Mouse (Mus musculus): ENCODE data around the gene Mogat2. TPM values are rescaled to one million over a fixed set of nuclear protein-coding genes. Genes with fewer than 3 reads are reported as not detected.

Gene Mogat2
- polyA plus RNA-seq, 1 experiment from 2014 or later, result 0.80 TPM

DNA sequence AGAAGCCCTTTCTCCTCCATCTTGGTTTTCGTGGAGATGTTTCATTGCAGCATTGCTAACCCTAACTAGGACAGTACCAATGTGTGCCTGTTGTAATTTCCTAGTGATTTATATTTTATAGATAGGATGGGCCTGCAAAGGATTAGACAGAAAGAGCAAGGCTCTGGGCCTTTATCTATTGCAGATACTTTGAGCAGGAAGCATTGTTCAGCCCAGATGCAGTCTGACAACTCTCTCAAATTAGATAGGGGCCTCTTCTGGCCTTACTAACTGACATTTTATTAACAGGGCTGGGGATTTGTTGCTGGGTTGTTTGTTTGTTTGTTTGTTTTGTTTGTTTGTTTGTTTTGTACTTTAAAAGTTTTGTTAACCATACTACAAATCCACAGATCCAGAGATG lies 25.4 kb downstream of the Mogat2 start:
- WGBS, result 95% methylated on average over 1 of the region's 1 CpGs
- Histone ChIP-seq H3K36me3 (ENCODE audit: control insufficient read depth, insufficient read depth, low read length) (no peaks in the 10 kb centered on the region), H3K4me2 (ENCODE audit: low read length) (no peak overlapping the region), H3K4me1 (ENCODE audit: control insufficient read depth, insufficient read depth, low read depth, low read length) (no peaks in the 10 kb centered on the region), H3K27ac (ENCODE audit: low read depth, low read length) (no peak overlapping the region), H3K4me3 (ENCODE audit: low read length) (no peak overlapping the region), H3K27me3 (replicated peaks; ENCODE audit: control insufficient read depth, insufficient read depth, low read length) (no peaks in the 10 kb centered on the region), H3K9ac (ENCODE audit: low read depth, low read length) (no peak overlapping the region), H3K9me3 (ENCODE audit: control insufficient read depth, low read length) (no peaks in the 10 kb centered on the region)
- no peak for ATAC-seq

DNA sequence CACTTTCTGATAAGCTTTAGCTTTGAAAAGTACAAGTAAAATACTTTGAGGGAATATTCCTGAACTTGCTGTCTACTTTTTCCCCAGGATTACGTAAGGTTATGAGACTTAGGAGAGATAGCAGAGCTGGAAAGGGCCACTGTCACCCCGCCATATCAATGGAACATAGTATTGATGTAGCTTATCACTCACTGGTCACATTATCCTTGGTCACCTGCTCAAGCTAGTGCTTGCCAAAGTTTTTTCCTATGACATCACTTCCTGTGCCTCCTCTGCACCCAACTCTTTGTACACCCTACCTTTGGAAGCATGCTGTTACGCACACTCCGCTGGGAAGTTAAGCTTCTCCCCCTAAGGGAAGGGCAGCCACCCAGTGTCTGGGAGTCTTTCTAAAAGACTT lies 29.7 kb downstream of the Mogat2 start:
- Histone ChIP-seq H3K27ac (ENCODE audit: low read depth, low read length) (no peak overlapping the region), H3K4me3 (ENCODE audit: low read length) (no peak overlapping the region), H3K4me2 (ENCODE audit: low read length) (no peak overlapping the region), H3K9ac (ENCODE audit: low read depth, low read length) (no peak overlapping the region), H3K27me3 (replicated peaks; ENCODE audit: control insufficient read depth, insufficient read depth, low read length) (no peaks in the 10 kb centered on the region), H3K36me3 (ENCODE audit: control insufficient read depth, insufficient read depth, low read length) (no peaks in the 10 kb centered on the region), H3K9me3 (ENCODE audit: control insufficient read depth, low read length) (no peaks in the 10 kb centered on the region), H3K4me1 (ENCODE audit: control insufficient read depth, insufficient read depth, low read depth, low read length) (no peaks in the 10 kb centered on the region)
- 97% methylated on average over 4 of the region's 4 CpGs for WGBS
- no peak for ATAC-seq

GRCm38 (mm10) chr7:99206364-99206763 lies 32.1 kb downstream of the Mogat2 start:
- Histone ChIP-seq H3K9me3 (ENCODE audit: control insufficient read depth, low read length) (no peaks in the 10 kb centered on the region), H3K27me3 (replicated peaks; ENCODE audit: control insufficient read depth, insufficient read depth, low read length) (no peaks in the 10 kb centered on the region), H3K4me1 (ENCODE audit: control insufficient read depth, insufficient read depth, low read depth, low read length) (no peaks in the 10 kb centered on the region), H3K4me2 (ENCODE audit: low read length) (no peak overlapping the region), H3K9ac (ENCODE audit: low read depth, low read length) (no peak overlapping the region), H3K36me3 (ENCODE audit: control insufficient read depth, insufficient read depth, low read length) (no peaks in the 10 kb centered on the region), H3K4me3 (ENCODE audit: low read length) (no peak overlapping the region), H3K27ac (ENCODE audit: low read depth, low read length) (no peak overlapping the region)
- 82% methylated on average over 7 of the region's 7 CpGs for WGBS
- no peak for ATAC-seq

- H3K36me3 ChIP-seq (ENCODE audit: control insufficient read depth, insufficient read depth, low read length), result no peaks in the 10 kb centered on the region
- H3K4me2 ChIP-seq (ENCODE audit: low read length), result no peak overlapping the region
- H3K4me1 ChIP-seq (ENCODE audit: control insufficient read depth, insufficient read depth, low read depth, low read length), result no peaks in the 10 kb centered on the region
- no peaks in the 10 kb centered on the region for H3K27me3 ChIP-seq (replicated peaks; ENCODE audit: control insufficient read depth, insufficient read depth, low read length)
- H3K4me3 ChIP-seq (ENCODE audit: low read length), result no peak overlapping the region
- no peak for ATAC-seq
- no peaks in the 10 kb centered on the region for H3K9me3 ChIP-seq (ENCODE audit: control insufficient read depth, low read length)
- H3K9ac ChIP-seq (ENCODE audit: low read depth, low read length), result no peak overlapping the region
- 88% methylated on average over 7 of the region's 7 CpGs for WGBS
- H3K27ac ChIP-seq (ENCODE audit: low read depth, low read length), result no peak overlapping the region
Observed at GRCm38 (mm10) chr7:99202163-99202562, 36.3 kb downstream of the Mogat2 start.

- Histone ChIP-seq H3K9ac (ENCODE audit: low read depth, low read length) (no peak overlapping the region), H3K9me3 (ENCODE audit: control insufficient read depth, low read length) (no peaks in the 10 kb centered on the region), H3K27ac (ENCODE audit: low read depth, low read length) (no peak overlapping the region), H3K4me3 (ENCODE audit: low read length) (no peak overlapping the region), H3K4me1 (ENCODE audit: control insufficient read depth, insufficient read depth, low read depth, low read length) (no peaks in the 10 kb centered on the region), H3K4me2 (ENCODE audit: low read length) (no peak overlapping the region), H3K36me3 (ENCODE audit: control insufficient read depth, insufficient read depth, low read length) (no peaks in the 10 kb centered on the region), H3K27me3 (replicated peaks; ENCODE audit: control insufficient read depth, insufficient read depth, low read length) (no peaks in the 10 kb centered on the region)
- WGBS, result 56% methylated on average over 4 of the region's 4 CpGs
- ATAC-seq, result no peak
Observed at GRCm38 (mm10) chr7:99200290-99200689, 38.1 kb downstream of the Mogat2 start.

- H3K27me3 ChIP-seq (replicated peaks; ENCODE audit: control insufficient read depth, insufficient read depth, low read length), result no peaks in the 10 kb centered on the region
- WGBS, result 88% methylated on average over 9 of the region's 9 CpGs
- no peaks in the 10 kb centered on the region for H3K9me3 ChIP-seq (ENCODE audit: control insufficient read depth, low read length)
- no peak overlapping the region for H3K4me3 ChIP-seq (ENCODE audit: low read length)
- H3K27ac ChIP-seq (ENCODE audit: low read depth, low read length), result no peak overlapping the region
- no peak for ATAC-seq
- no peaks in the 10 kb centered on the region for H3K4me1 ChIP-seq (ENCODE audit: control insufficient read depth, insufficient read depth, low read depth, low read length)
- H3K4me2 ChIP-seq (ENCODE audit: low read length), result no peak overlapping the region
- H3K9ac ChIP-seq (ENCODE audit: low read depth, low read length), result no peak overlapping the region
- no peaks in the 10 kb centered on the region for H3K36me3 ChIP-seq (ENCODE audit: control insufficient read depth, insufficient read depth, low read length)
Observed at GRCm38 (mm10) chr7:99199451-99200175, 38.8 kb downstream of the Mogat2 start.

DNA sequence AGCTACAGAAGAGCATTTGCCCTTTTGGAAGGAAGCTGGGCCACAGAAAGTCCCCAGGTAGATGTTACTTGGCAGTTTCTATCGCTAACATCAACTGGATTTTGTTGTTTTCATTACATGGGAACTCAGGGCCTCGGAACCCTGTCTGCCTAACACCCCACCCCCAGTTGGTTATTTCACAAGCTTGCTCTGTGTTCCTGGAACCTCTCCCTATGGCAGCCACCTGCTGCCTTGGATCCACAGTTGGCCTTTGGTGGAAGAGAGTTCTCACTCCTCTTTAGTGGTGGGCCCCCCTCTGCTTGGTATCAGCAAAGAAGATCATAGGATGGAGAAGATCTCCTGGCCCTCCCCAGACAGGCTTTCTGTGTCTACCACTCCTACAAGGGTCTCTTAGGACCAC lies 39.6 kb downstream of the Mogat2 start:
- WGBS, result 92% methylated on average over 2 of the region's 2 CpGs
- no peaks in the 10 kb centered on the region for H3K27me3 ChIP-seq (replicated peaks; ENCODE audit: control insufficient read depth, insufficient read depth, low read length)
- no peak overlapping the region for H3K27ac ChIP-seq (ENCODE audit: low read depth, low read length)
- no peak for ATAC-seq
- H3K9ac ChIP-seq (ENCODE audit: low read depth, low read length), result no peak overlapping the region
- H3K9me3 ChIP-seq (ENCODE audit: control insufficient read depth, low read length), result no peaks in the 10 kb centered on the region
- H3K4me2 ChIP-seq (ENCODE audit: low read length), result no peak overlapping the region
- H3K4me3 ChIP-seq (ENCODE audit: low read length), result no peak overlapping the region
- no peaks in the 10 kb centered on the region for H3K36me3 ChIP-seq (ENCODE audit: control insufficient read depth, insufficient read depth, low read length)
- H3K4me1 ChIP-seq (ENCODE audit: control insufficient read depth, insufficient read depth, low read depth, low read length), result no peaks in the 10 kb centered on the region

- WGBS, result 63% methylated on average over 2 of the region's 2 CpGs
- no peak for ATAC-seq
- Histone ChIP-seq H3K4me2 (ENCODE audit: low read length) (no peak overlapping the region), H3K27me3 (replicated peaks; ENCODE audit: control insufficient read depth, insufficient read depth, low read length) (no peaks in the 10 kb centered on the region), H3K4me3 (ENCODE audit: low read length) (no peak overlapping the region), H3K9me3 (ENCODE audit: control insufficient read depth, low read length) (no peaks in the 10 kb centered on the region), H3K27ac (ENCODE audit: low read depth, low read length) (no peak overlapping the region), H3K4me1 (ENCODE audit: control insufficient read depth, insufficient read depth, low read depth, low read length) (no peaks in the 10 kb centered on the region), H3K9ac (ENCODE audit: low read depth, low read length) (no peak overlapping the region), H3K36me3 (ENCODE audit: control insufficient read depth, insufficient read depth, low read length) (no peaks in the 10 kb centered on the region)
Observed at GRCm38 (mm10) chr7:99194511-99194910, 43.9 kb downstream of the Mogat2 start.

DNA sequence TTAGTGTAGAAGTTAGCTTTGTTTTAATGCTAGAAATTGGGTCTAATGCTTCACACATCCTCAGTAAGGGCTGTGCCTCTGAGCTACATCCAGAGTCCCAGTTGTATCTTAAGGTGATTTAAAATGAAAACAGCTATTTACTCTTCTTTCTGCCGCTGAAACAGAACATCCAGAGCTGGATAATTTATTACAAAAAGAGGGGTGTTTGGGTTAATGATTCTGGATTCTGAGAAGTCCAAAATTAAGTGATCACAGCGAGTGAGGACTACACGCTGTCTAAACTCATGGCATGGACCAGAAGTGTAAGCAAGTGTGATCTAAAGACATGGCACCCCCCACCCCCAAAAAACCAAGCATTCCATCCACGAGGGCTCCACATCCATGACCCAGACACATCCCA lies 44.5 kb downstream of the Mogat2 start:
- Histone ChIP-seq H3K36me3 (ENCODE audit: control insufficient read depth, insufficient read depth, low read length) (no peaks in the 10 kb centered on the region), H3K27me3 (replicated peaks; ENCODE audit: control insufficient read depth, insufficient read depth, low read length) (no peaks in the 10 kb centered on the region), H3K4me1 (ENCODE audit: control insufficient read depth, insufficient read depth, low read depth, low read length) (no peaks in the 10 kb centered on the region), H3K4me2 (ENCODE audit: low read length) (no peak overlapping the region), H3K9ac (ENCODE audit: low read depth, low read length) (no peak overlapping the region), H3K27ac (ENCODE audit: low read depth, low read length) (no peak overlapping the region), H3K4me3 (ENCODE audit: low read length) (no peak overlapping the region), H3K9me3 (ENCODE audit: control insufficient read depth, low read length) (no peaks in the 10 kb centered on the region)
- 90% methylated on average over 4 of the region's 4 CpGs for WGBS
- no peak for ATAC-seq

- Histone ChIP-seq H3K36me3 (ENCODE audit: control insufficient read depth, insufficient read depth, low read length) (no peaks in the 10 kb centered on the region), H3K27ac (ENCODE audit: low read depth, low read length) (no peak overlapping the region), H3K4me3 (ENCODE audit: low read length) (no peak overlapping the region), H3K9ac (ENCODE audit: low read depth, low read length) (no peak overlapping the region), H3K4me1 (ENCODE audit: control insufficient read depth, insufficient read depth, low read depth, low read length) (no peaks in the 10 kb centered on the region), H3K4me2 (ENCODE audit: low read length) (no peak overlapping the region), H3K9me3 (ENCODE audit: control insufficient read depth, low read length) (no peaks in the 10 kb centered on the region), H3K27me3 (replicated peaks; ENCODE audit: control insufficient read depth, insufficient read depth, low read length) (no peaks in the 10 kb centered on the region)
- ATAC-seq, result no peak
Observed at GRCm38 (mm10) chr7:99191411-99191810, 47.0 kb downstream of the Mogat2 start.

All from hindbrain, embryonic 16.5 days (tissue).